ENCODE assay signal across 22 mouse cellular contexts in the genomic region with DNA sequence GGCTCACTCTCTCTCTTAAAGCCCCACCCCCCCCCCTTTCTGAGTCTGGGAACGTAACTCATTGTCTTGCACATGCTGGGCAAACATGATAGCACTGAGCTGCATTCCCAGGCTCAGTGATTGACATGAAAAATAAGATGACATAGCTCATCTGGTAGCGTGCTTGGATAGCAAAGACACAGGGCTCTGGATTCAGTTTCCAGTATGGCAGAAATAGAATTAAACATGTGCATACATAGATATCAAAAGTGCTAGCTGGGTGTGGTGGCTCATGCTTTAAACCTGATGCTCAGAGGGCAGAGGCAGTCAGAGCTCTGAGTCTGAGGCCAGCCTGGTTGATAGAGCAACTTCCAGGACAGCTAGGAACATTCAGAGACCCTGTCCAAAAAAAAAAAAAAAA. TPM values are rescaled to one million over a fixed set of nuclear protein-coding genes. Genes with fewer than 3 reads are reported as not detected.
A peak's percentile ranks its signal among the peaks of the same experiment; 100 is the strongest.
DNase-seq lines count a peak whose midpoint lies in the region; ATAC-seq lines count a peak whose summit lies in the region.
"Had no signal": no experiment of that assay in that cellular context is flagged by ENCODE, and none has a peak within 500 bp of the region (broad histone marks: within the 10 kb centered on the region; RNA-seq: fewer than 3 reads in every experiment).

No protein-coding gene starts in this region.

- 0 out of 2 replicates have a peak overlapping the region, but pooled peaks have one; percentile 12 for H3K9ac ChIP-seq in liver, embryonic 11.5 days (ENCODE audit: low read depth, low read length)
- H3K9ac ChIP-seq in liver, embryonic 15.5 days = no peak overlapping the region
- no peak overlapping the region for H3K9ac ChIP-seq in forebrain, embryonic 16.5 days (replicated peaks; ENCODE audit: low read depth, low read length)
- H3K9ac ChIP-seq: heart, embryonic 13.5 days; hindbrain, embryonic 12.5 days had no signal

- H3K4me1 ChIP-seq in liver, embryonic 11.5 days (replicated peaks; ENCODE audit: control insufficient read depth, insufficient read depth, low read length) = peaks cover 25% of the 10 kb centered on the region
- H3K4me1 ChIP-seq in liver, embryonic 15.5 days (replicated peaks) = peaks cover 52% of the 10 kb centered on the region
- peaks cover 19% of the 10 kb centered on the region for H3K4me1 ChIP-seq in forebrain, embryonic 16.5 days (replicated peaks; ENCODE audit: control insufficient read depth, insufficient read depth, low read length)

- H3K27ac ChIP-seq in liver, embryonic 11.5 days (ENCODE audit: low read depth, low read length) = no peak overlapping the region
- peak overlapping the region; percentile 6; the same call in 1 of the 2 replicates for H3K27ac ChIP-seq in liver, embryonic 15.5 days (replicated peaks)
- no peak overlapping the region for H3K27ac ChIP-seq in forebrain, embryonic 16.5 days (ENCODE audit: low read length)
- H3K27ac ChIP-seq: embryonic facial prominence, embryonic 10.5 days; forebrain, embryonic 10.5 days; heart, embryonic 13.5 days; hindbrain, embryonic 12.5 days had no signal

- H3K4me2 ChIP-seq in liver, embryonic 11.5 days = no peak overlapping the region
- H3K4me2 ChIP-seq in liver, embryonic 15.5 days = no peak overlapping the region
- no peak overlapping the region for H3K4me2 ChIP-seq in forebrain, embryonic 16.5 days (ENCODE audit: low read length)
- H3K4me2 ChIP-seq: heart, embryonic 13.5 days; hindbrain, embryonic 12.5 days had no signal

- peak; percentile 57 for DNase-seq in c-Kit-positive CD71-positive TER-119-positive erythroid progenitor cells, embryonic 14.5 days (ENCODE audit: low spot score)
- DNase-seq in liver, embryonic 11.5 days (ENCODE audit: low spot score) = no peak
- no peak for DNase-seq in heart, postnatal 4 days
- DNase-seq in right cerebral cortex, postnatal 14 days = no peak
- DNase-seq: adrenal gland, adult 2 months; adrenal gland, postnatal 36 days; cerebellum, adult 11-12 months; cerebellum, adult 9-11 months; cerebellum, postnatal 36 days; gastrocnemius, postnatal 36 days; heart, adult 11 months; heart, postnatal 36 days had no signal

- WGBS in liver, embryonic 11.5 days = 37% methylated on average over 2 of the region's 2 CpGs
- WGBS in liver, embryonic 15.5 days (ENCODE audit: insufficient replicate concordance) = 22% methylated on average over 2 of the region's 2 CpGs
- WGBS in forebrain, embryonic 16.5 days = 58% methylated on average over 2 of the region's 2 CpGs

- no peak overlapping the region for H3K4me3 ChIP-seq in liver, embryonic 11.5 days (ENCODE audit: low read depth, low read length)
- no peak overlapping the region for H3K4me3 ChIP-seq in liver, embryonic 15.5 days (replicated peaks)
- H3K4me3 ChIP-seq in forebrain, embryonic 16.5 days (replicated peaks; ENCODE audit: low read length) = no peak overlapping the region
- H3K4me3 ChIP-seq: embryonic facial prominence, embryonic 10.5 days; erythroblast, embryonic 14.5 days; forebrain, embryonic 10.5 days; heart, embryonic 13.5 days; hindbrain, embryonic 12.5 days had no signal

- no peaks in the 10 kb centered on the region for H3K9me3 ChIP-seq in liver, embryonic 11.5 days (ENCODE audit: control insufficient read depth, low read length)
- H3K9me3 ChIP-seq in liver, embryonic 15.5 days (replicated peaks) = no peaks in the 10 kb centered on the region
- no peaks in the 10 kb centered on the region for H3K9me3 ChIP-seq in forebrain, embryonic 16.5 days (ENCODE audit: control insufficient read depth, low read length)
- H3K9me3 ChIP-seq: embryonic facial prominence, embryonic 10.5 days; forebrain, embryonic 10.5 days; heart, embryonic 13.5 days; hindbrain, embryonic 12.5 days had no signal

- peak; percentile 48 for ATAC-seq in liver, embryonic 11.5 days (replicated peaks; ENCODE audit: low FRiP score)
- peak; percentile 49 for ATAC-seq in liver, embryonic 15.5 days (ENCODE audit: insufficient read depth)
- ATAC-seq in megakaryocyte-erythroid progenitor cell, adult 5-6 weeks (replicated peaks; ENCODE audit: low FRiP score, low TSS enrichment, poor library complexity, severe bottlenecking) = peak; percentile 86
- no peak for ATAC-seq in forebrain, embryonic 16.5 days
- ATAC-seq: forebrain, embryonic 14.5 days; hindbrain, embryonic 16.5 days had no signal

- no peaks in the 10 kb centered on the region for H3K36me3 ChIP-seq in liver, embryonic 11.5 days (ENCODE audit: control insufficient read depth, insufficient read depth, low read length)
- no peaks in the 10 kb centered on the region for H3K36me3 ChIP-seq in liver, embryonic 15.5 days (replicated peaks)
- no peaks in the 10 kb centered on the region for H3K36me3 ChIP-seq in forebrain, embryonic 16.5 days (ENCODE audit: control insufficient read depth, insufficient read depth)
- H3K36me3 ChIP-seq: embryonic facial prominence, embryonic 10.5 days; forebrain, embryonic 10.5 days; hindbrain, embryonic 12.5 days had no signal

- no peaks in the 10 kb centered on the region for H3K27me3 ChIP-seq in liver, embryonic 11.5 days (replicated peaks; ENCODE audit: control insufficient read depth, insufficient read depth, low read length)
- H3K27me3 ChIP-seq in liver, embryonic 15.5 days = peaks cover 31% of the 10 kb centered on the region
- no peaks in the 10 kb centered on the region for H3K27me3 ChIP-seq in forebrain, embryonic 16.5 days (replicated peaks; ENCODE audit: control insufficient read depth, insufficient read depth, low read length)
- H3K27me3 ChIP-seq: heart, embryonic 13.5 days had no signal

RNA-seq across cellular contexts. Expression of a gene that starts 2.9 kb away (rescaled TPM):
- polyA plus RNA-seq in liver, embryonic 11.5 days (2014; fragmentation: Nextera tagmentation; extraction: Ambion mirVana) = 4.1 and 5.7 TPM in 2 replicates
- polyA plus RNA-seq in liver, embryonic 15.5 days (2015; fragmentation: Nextera tagmentation; extraction: Ambion mirVana) = 0.86 and 1.3 TPM in 2 replicates
- total RNA-seq in megakaryocyte-erythroid progenitor cell, adult 5-6 weeks (2014; fragmentation: Nextera tagmentation) = 1.5 and 6.4 TPM in 2 replicates
- 0.57 and 2.5 TPM in 2 replicates for total RNA-seq in megakaryocyte-erythroid progenitor cell, adult 5-6 weeks (2017)
- total RNA-seq in heart, postnatal 4 days (2021) = 100 to 1,000 TPM in 1 of 2 experiments, 10 to 100 TPM in 1; 92.8 to 101 TPM
- polyA plus RNA-seq in forebrain, embryonic 16.5 days (2015; fragmentation: Nextera tagmentation; extraction: Ambion mirVana) = 8.2 and 10.0 TPM in 2 replicates

RNA-seq across cellular contexts. Expression of a gene that starts 30.8 kb away (rescaled TPM):
- polyA plus RNA-seq in liver, embryonic 11.5 days (2014; fragmentation: Nextera tagmentation; extraction: Ambion mirVana) = 257 and 291 TPM in 2 replicates
- polyA plus RNA-seq in liver, embryonic 15.5 days (2015; fragmentation: Nextera tagmentation; extraction: Ambion mirVana) = 116 and 117 TPM in 2 replicates
- 218 and 242 TPM in 2 replicates for total RNA-seq in megakaryocyte-erythroid progenitor cell, adult 5-6 weeks (2014; fragmentation: Nextera tagmentation)
- 216 and 264 TPM in 2 replicates for total RNA-seq in megakaryocyte-erythroid progenitor cell, adult 5-6 weeks (2017)
- total RNA-seq in heart, postnatal 4 days (2021) = 100 to 1,000 TPM; 103 to 109 TPM
- 188 and 205 TPM in 2 replicates for polyA plus RNA-seq in forebrain, embryonic 16.5 days (2015; fragmentation: Nextera tagmentation; extraction: Ambion mirVana)

RNA-seq across cellular contexts. Expression of a gene that starts 35.0 kb away (rescaled TPM):
- polyA plus RNA-seq in liver, embryonic 11.5 days (2014; fragmentation: Nextera tagmentation; extraction: Ambion mirVana) = 432 and 463 TPM in 2 replicates
- polyA plus RNA-seq in liver, embryonic 15.5 days (2015; fragmentation: Nextera tagmentation; extraction: Ambion mirVana) = 118 and 125 TPM in 2 replicates
- total RNA-seq in megakaryocyte-erythroid progenitor cell, adult 5-6 weeks (2014; fragmentation: Nextera tagmentation) = 177 and 201 TPM in 2 replicates
- total RNA-seq in megakaryocyte-erythroid progenitor cell, adult 5-6 weeks (2017) = 96.2 and 109 TPM in 2 replicates
- 100 to 1,000 TPM; 126 to 139 TPM for total RNA-seq in heart, postnatal 4 days (2021)
- polyA plus RNA-seq in forebrain, embryonic 16.5 days (2015; fragmentation: Nextera tagmentation; extraction: Ambion mirVana) = 253 and 256 TPM in 2 replicates

RNA-seq across cellular contexts. Expression of a gene that starts 35.2 kb away (rescaled TPM):
- polyA plus RNA-seq in liver, embryonic 11.5 days (2014; fragmentation: Nextera tagmentation; extraction: Ambion mirVana) = 1.8 and 2.2 TPM in 2 replicates
- 0.47 and 0.69 TPM in 2 replicates for polyA plus RNA-seq in liver, embryonic 15.5 days (2015; fragmentation: Nextera tagmentation; extraction: Ambion mirVana)
- total RNA-seq in megakaryocyte-erythroid progenitor cell, adult 5-6 weeks (2014; fragmentation: Nextera tagmentation) = not detected in 2 replicates
- total RNA-seq in megakaryocyte-erythroid progenitor cell, adult 5-6 weeks (2017) = not detected in 2 replicates
- total RNA-seq in heart, postnatal 4 days (2021) = 1 to 10 TPM; 1.2 to 2.1 TPM
- 11.7 and 13.1 TPM in 2 replicates for polyA plus RNA-seq in forebrain, embryonic 16.5 days (2015; fragmentation: Nextera tagmentation; extraction: Ambion mirVana)
- polyA plus RNA-seq: erythroblast, embryonic 14.5 days had no signal

RNA-seq across cellular contexts. Expression of a gene that starts 43.1 kb away (rescaled TPM):
- 57.2 and 61.5 TPM in 2 replicates for polyA plus RNA-seq in liver, embryonic 11.5 days (2014; fragmentation: Nextera tagmentation; extraction: Ambion mirVana)
- polyA plus RNA-seq in liver, embryonic 15.5 days (2015; fragmentation: Nextera tagmentation; extraction: Ambion mirVana) = 47.9 and 55.1 TPM in 2 replicates
- 24.4 and 44.2 TPM in 2 replicates for total RNA-seq in megakaryocyte-erythroid progenitor cell, adult 5-6 weeks (2014; fragmentation: Nextera tagmentation)
- total RNA-seq in megakaryocyte-erythroid progenitor cell, adult 5-6 weeks (2017) = 15.0 and 15.2 TPM in 2 replicates
- total RNA-seq in heart, postnatal 4 days (2021) = 10 to 100 TPM; 11.8 to 12.7 TPM
- polyA plus RNA-seq in forebrain, embryonic 16.5 days (2015; fragmentation: Nextera tagmentation; extraction: Ambion mirVana) = 54.9 and 58.1 TPM in 2 replicates
